Mouse (Mus musculus) stomach, postnatal 0 days (tissue): ENCODE measurements around the gene Samd8. TPM values are rescaled to one million over a fixed set of nuclear protein-coding genes. Genes with fewer than 3 reads are reported as not detected.

Experiments
- ATAC-seq: fragments of 200-750 bp; cut with Nextera tagmentation; 2 replicates; pipeline ENCODE4 v1.8.0; 2017; ENCODE audit not compliant: low FRiP score, low TSS enrichment
- DNase-seq: peaks from one replicate; pipeline ENCODE4 v3.0.0-alpha.2; 2016; ENCODE audit warnings: low spot score
- H3K27ac ChIP-seq: fragments of 300-500 bp; sonication (generic); replicated peaks from 2 replicates; pipeline ENCODE4 v1.5.1; 2014; ENCODE audit warnings: mild to moderate bottlenecking, control low read depth
- H3K27me3 ChIP-seq: fragments of 300-500 bp; sonication (generic); 2 replicates; pipeline ENCODE4 v1.6.1; 2014; ENCODE audit warnings: low read length; ENCODE audit not compliant: control insufficient read depth, insufficient read depth
- H3K36me3 ChIP-seq: fragments of 300-500 bp; sonication (generic); 2 replicates; pipeline ENCODE4 v1.6.1; 2014; ENCODE audit warnings: low read length, mixed read lengths; ENCODE audit not compliant: control insufficient read depth, insufficient read depth
- H3K4me1 ChIP-seq: fragments of 300-500 bp; sonication (generic); replicated peaks from 2 replicates; pipeline ENCODE4 v1.6.1; 2014; ENCODE audit warnings: antibody characterized with exemption; ENCODE audit not compliant: control insufficient read depth, insufficient read depth
- H3K4me2 ChIP-seq: fragments of 300-500 bp; sonication (generic); replicated peaks from 2 replicates; pipeline ENCODE4 v1.6.1; 2014; ENCODE audit warnings: low read depth, mild to moderate bottlenecking, control low read depth, moderate library complexity
- H3K4me3 ChIP-seq: fragments of 300-500 bp; sonication (generic); 2 replicates; pipeline ENCODE4 v1.5.1; 2014; ENCODE audit warnings: low read depth, low read length, control low read depth
- H3K9ac ChIP-seq: fragments of 300-500 bp; sonication (generic); 2 replicates; pipeline ENCODE4 v1.6.1; 2014; ENCODE audit warnings: mild to moderate bottlenecking, low read length, control low read depth, mixed read lengths
- H3K9me3 ChIP-seq: fragments of 300-500 bp; sonication (generic); 2 replicates; pipeline ENCODE4 v1.6.1; 2016; ENCODE audit warnings: low read length; ENCODE audit not compliant: control insufficient read depth
- CTCF ChIP-seq: IDR thresholded peaks from 2 replicates; pipeline ENCODE4 v1.5.1; 2016; ENCODE audit warnings: antibody characterized with exemption, low read depth, mild to moderate bottlenecking, moderate library complexity
- EP300 ChIP-seq: optimal IDR thresholded peaks from 2 replicates; pipeline ENCODE3; 2016; ENCODE audit warnings: antibody characterized with exemption
- WGBS: fragments of 180-500 bp; shearing (Covaris S2); extraction: QIAGEN DNeasy Blood & Tissue Kit; methylation state at CpG from one replicate; pipeline ENCODE4 v1.1.7; 2014; 5-methylcytosine and 5-hydroxymethylcytosine counted together
- polyA plus RNA-seq: library from polyadenylated mRNA; unstranded; fragments of >200 nt; fragmentation: Nextera tagmentation; extraction: Ambion mirVana; gene quantifications from 2 replicates; pipeline ENCODE4 v1.2.1, GENCODE M21; 2015

Gene Samd8
- polyA plus RNA-seq, 1 experiment from 2014 or later = 15.3 TPM

DNA sequence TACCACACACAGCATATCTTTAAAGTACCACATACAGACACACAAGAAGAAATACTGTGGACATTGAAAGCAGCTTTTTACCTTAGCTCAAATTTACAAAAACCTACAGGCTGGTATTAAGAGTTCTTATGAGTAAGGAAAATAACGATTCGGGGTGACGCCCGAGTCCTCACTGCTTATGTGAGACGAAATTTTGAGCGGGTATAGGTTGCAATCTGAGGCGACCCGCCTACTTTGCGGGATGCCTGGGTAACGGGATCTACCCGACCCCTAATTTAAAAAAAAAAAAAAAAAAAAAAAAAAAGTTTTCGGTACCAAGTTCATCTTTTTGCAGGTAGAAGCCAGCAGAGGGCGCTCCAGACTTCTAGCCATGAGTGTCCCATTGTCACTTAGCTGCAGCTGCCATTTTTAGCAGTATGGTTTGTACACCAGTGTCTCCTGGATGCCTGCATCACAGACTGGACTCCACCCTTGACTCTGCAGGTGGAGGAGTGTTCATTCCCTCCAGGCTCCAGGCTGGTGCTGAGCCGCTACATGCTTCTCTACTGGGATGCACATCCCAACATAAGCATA is 62.3 kb downstream of the Samd8 start:
- Histone ChIP-seq H3K27ac (no peak overlapping the region), H3K36me3 (no peaks in the 10 kb centered on the region), H3K27me3 (no peaks in the 10 kb centered on the region), H3K4me2 (no peak overlapping the region), H3K9ac (no peak overlapping the region), H3K9me3 (no peaks in the 10 kb centered on the region), H3K4me3 (no peak overlapping the region), H3K4me1 (no peaks in the 10 kb centered on the region)
- ATAC-seq (0 out of 2 replicates have a peak, but pooled peaks have one; percentile 19), DNase-seq (peak; percentile 81)
- TF ChIP-seq EP300 (no peak), CTCF (peak; percentile 76)
- 27% methylated on average over 14 of the region's 14 CpGs for WGBS

DNA sequence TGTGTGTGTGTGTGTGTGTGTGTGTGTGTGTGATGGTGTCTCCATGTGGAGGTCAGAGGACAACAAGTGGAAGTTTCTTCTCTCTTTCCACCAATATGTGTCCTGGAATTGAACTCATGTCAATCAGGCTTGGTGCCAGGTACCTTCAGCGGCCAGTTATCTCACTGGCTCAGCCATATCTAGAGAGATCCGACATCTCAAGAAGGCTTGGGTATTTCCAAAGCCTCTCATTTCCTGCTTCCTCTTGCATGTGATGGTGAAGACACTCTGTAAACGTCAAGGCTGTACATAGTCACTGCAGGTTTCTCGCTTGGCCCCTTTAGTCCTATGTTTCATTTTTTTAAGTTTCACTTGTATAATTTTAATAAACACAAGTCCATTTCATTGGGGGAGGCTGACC is 62.9 kb downstream of the Samd8 start:
- no peak overlapping the region for H3K27ac ChIP-seq
- no peaks in the 10 kb centered on the region for H3K4me1 ChIP-seq
- ATAC-seq (no peak), DNase-seq (no peak)
- no peaks in the 10 kb centered on the region for H3K36me3 ChIP-seq
- TF ChIP-seq EP300 = no peak
- no peak overlapping the region for H3K9ac ChIP-seq
- no peak overlapping the region for H3K4me2 ChIP-seq
- 53% methylated on average over 4 of the region's 4 CpGs for WGBS
- no peaks in the 10 kb centered on the region for H3K27me3 ChIP-seq
- H3K9me3 ChIP-seq = no peaks in the 10 kb centered on the region
- H3K4me3 ChIP-seq = no peak overlapping the region

GRCm38 (mm10) chr14:21813847-21814246 is 63.5 kb downstream of the Samd8 start:
- DNase-seq = no peak
- 74% methylated on average over 3 of the region's 3 CpGs for WGBS

GRCm38 (mm10) chr14:21814606-21815005 is 64.3 kb downstream of the Samd8 start:
- ATAC-seq (no peak), DNase-seq (no peak)
- WGBS = 90% methylated on average over 4 of the region's 4 CpGs
- H3K9me3 ChIP-seq = no peaks in the 10 kb centered on the region
- TF ChIP-seq EP300 (no peak), CTCF (no peak)
- no peaks in the 10 kb centered on the region for H3K27me3 ChIP-seq
- no peak overlapping the region for H3K4me2 ChIP-seq
- no peak overlapping the region for H3K9ac ChIP-seq
- H3K36me3 ChIP-seq = no peaks in the 10 kb centered on the region
- H3K27ac ChIP-seq = no peak overlapping the region
- H3K4me3 ChIP-seq = no peak overlapping the region
- H3K4me1 ChIP-seq = no peaks in the 10 kb centered on the region

More at GRCm38 (mm10) chr14:21813847-21814246, 63.5 kb downstream of the Samd8 start:
- no peak overlapping the region for H3K4me2 ChIP-seq
- ATAC-seq = no peak
- no peaks in the 10 kb centered on the region for H3K9me3 ChIP-seq
- no peak overlapping the region for H3K4me3 ChIP-seq
- no peaks in the 10 kb centered on the region for H3K36me3 ChIP-seq
- no peaks in the 10 kb centered on the region for H3K4me1 ChIP-seq
- no peak overlapping the region for H3K27ac ChIP-seq
- no peak for TF ChIP-seq EP300
- TF ChIP-seq CTCF = no peak
- H3K9ac ChIP-seq = no peak overlapping the region
- no peaks in the 10 kb centered on the region for H3K27me3 ChIP-seq

DNA sequence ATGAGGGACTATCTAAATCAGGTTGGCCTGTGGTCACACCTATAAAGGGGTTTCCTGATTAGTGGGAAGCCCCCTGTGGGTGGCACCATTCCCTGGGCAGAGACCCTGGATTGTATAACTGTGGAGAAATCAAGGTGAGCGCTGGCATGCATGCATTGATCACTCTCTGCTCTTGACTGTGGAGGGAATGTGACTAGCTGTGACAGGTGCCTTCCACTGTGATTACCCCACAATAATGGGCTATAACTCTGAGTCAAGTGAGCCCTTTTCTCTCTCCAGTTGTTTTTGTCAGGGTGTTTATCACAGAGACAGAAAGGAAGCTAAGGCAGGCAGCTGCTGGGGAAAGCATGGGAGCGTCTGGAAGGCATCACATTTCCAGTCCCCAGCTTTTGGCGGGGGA is 65.9 kb downstream of the Samd8 start:
- TF ChIP-seq EP300 (no peak), CTCF (no peak)
- Histone ChIP-seq H3K9ac (no peak overlapping the region), H3K9me3 (no peaks in the 10 kb centered on the region), H3K4me1 (no peaks in the 10 kb centered on the region), H3K36me3 (no peaks in the 10 kb centered on the region), H3K27me3 (no peaks in the 10 kb centered on the region), H3K4me2 (no peak overlapping the region), H3K27ac (no peak overlapping the region), H3K4me3 (no peak overlapping the region)
- DNase-seq = no peak
- 54% methylated on average over 3 of the region's 3 CpGs for WGBS
- no peak for ATAC-seq

GRCm38 (mm10) chr14:21817453-21817852 is 67.1 kb downstream of the Samd8 start:
- Histone ChIP-seq H3K4me2 (no peak overlapping the region), H3K9me3 (no peaks in the 10 kb centered on the region), H3K36me3 (no peaks in the 10 kb centered on the region), H3K9ac (no peak overlapping the region), H3K4me3 (no peak overlapping the region), H3K27me3 (no peaks in the 10 kb centered on the region), H3K4me1 (no peaks in the 10 kb centered on the region), H3K27ac (peak overlapping the region; percentile 78; the same call in 1 of the 2 replicates)
- TF ChIP-seq CTCF = no peak
- no peak for TF ChIP-seq EP300
- 37% methylated on average over 4 of the region's 4 CpGs for WGBS
- DNase-seq = peak; percentile 47
- peak; percentile 70 for ATAC-seq
